Mouse (Mus musculus): ENCODE measurements around the gene Amdhd2. TPM values are rescaled to one million over a fixed set of nuclear protein-coding genes. Genes with fewer than 3 reads are reported as not detected.
A peak's percentile ranks its signal among the peaks of the same experiment; 100 is the strongest.

Amdhd2 gene
- polyA plus RNA-seq, 1 experiment from 2014 or later: 29.7 TPM

- Histone ChIP-seq H3K36me3 (ENCODE audit: control insufficient read depth, insufficient read depth, low read length) (no peaks in the 10 kb centered on the region), H3K4me2 (replicated peaks; ENCODE audit: low read depth, low read length) (peak overlapping the region; percentile 89), H3K9ac (replicated peaks; ENCODE audit: low read depth, low read length) (peak overlapping the region; percentile 73), H3K9me3 (ENCODE audit: control insufficient read depth, low read depth, low read length) (no peaks in the 10 kb centered on the region), H3K27me3 (ENCODE audit: control insufficient read depth, insufficient read depth, low read length) (no peaks in the 10 kb centered on the region), H3K27ac (ENCODE audit: low read length) (peak overlapping the region; percentile 94), H3K4me3 (ENCODE audit: low read depth, low read length) (peak overlapping the region; percentile 59), H3K4me1 (ENCODE audit: control insufficient read depth, insufficient read depth, low read length) (peaks cover 67% of the 10 kb centered on the region)
- no peak for ATAC-seq (ENCODE audit: insufficient number of reproducible peaks, insufficient read depth, low FRiP score, low read depth)
- WGBS: 2% methylated on average over 29 of the region's 29 CpGs
Measured at GRCm38 (mm10) chr17:24208641-24209042, 45.1 kb upstream of the Amdhd2 start.

DNA sequence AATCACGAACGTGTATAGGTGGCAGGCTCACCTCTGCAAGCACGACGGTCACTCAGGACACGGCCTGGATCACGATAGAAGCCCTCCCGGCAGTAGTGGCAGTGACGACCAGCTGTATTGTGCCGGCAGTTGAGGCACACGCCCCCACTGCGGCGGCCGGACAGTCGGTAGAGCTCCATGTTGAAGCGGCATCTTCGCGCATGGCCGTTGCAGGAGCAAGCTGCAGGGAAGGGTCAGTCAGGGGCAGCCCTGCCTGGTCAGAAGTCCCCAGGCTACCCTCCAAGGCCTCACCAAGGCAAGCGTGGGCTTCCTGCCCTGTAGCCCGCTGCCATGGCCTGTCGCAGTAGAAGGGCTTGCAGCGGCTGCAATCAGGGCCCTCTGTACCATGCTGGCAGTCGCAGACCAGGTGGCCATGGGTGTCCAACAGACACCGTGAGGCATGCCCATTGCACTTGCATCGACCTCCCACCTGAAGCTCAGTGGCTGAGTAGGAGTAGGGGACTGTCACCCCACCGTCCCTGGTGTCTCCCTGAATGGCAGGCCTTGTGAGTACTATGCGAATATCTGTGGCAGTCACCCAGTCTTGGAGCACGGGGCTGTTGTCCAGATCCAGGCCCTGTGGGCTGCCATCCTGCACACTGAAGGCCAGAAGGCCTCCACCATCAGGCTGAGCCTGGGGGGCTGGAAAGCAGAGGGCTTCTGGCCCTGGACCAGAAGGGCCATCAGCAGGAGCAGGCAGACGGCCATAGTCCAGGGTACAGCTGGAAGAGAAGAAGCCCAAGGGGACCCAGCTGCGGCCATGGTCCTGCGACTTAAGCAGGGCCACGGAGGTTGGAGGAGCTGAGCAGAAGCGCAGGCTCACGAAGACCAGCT is 44.4 kb upstream of the Amdhd2 start:
- Histone ChIP-seq H3K27ac (ENCODE audit: low read length) (peak overlapping the region; percentile 94; the same call in 1 of the 2 replicates), H3K9me3 (ENCODE audit: control insufficient read depth, low read depth, low read length) (no peaks in the 10 kb centered on the region), H3K4me1 (ENCODE audit: control insufficient read depth, insufficient read depth, low read length) (peaks cover 69% of the 10 kb centered on the region), H3K4me3 (ENCODE audit: low read depth, low read length) (peak overlapping the region; percentile 59), H3K36me3 (ENCODE audit: control insufficient read depth, insufficient read depth, low read length) (no peaks in the 10 kb centered on the region), H3K27me3 (ENCODE audit: control insufficient read depth, insufficient read depth, low read length) (no peaks in the 10 kb centered on the region), H3K4me2 (replicated peaks; ENCODE audit: low read depth, low read length) (peak overlapping the region; percentile 89), H3K9ac (replicated peaks; ENCODE audit: low read depth, low read length) (peak overlapping the region; percentile 73)
- no peak for ATAC-seq (ENCODE audit: insufficient number of reproducible peaks, insufficient read depth, low FRiP score, low read depth)
- WGBS: 53% methylated on average over 34 of the region's 34 CpGs

- Histone ChIP-seq H3K9me3 (ENCODE audit: control insufficient read depth, low read depth, low read length) (no peaks in the 10 kb centered on the region), H3K4me3 (ENCODE audit: low read depth, low read length) (peak overlapping the region; percentile 59), H3K9ac (replicated peaks; ENCODE audit: low read depth, low read length) (peak overlapping the region; percentile 48), H3K27me3 (ENCODE audit: control insufficient read depth, insufficient read depth, low read length) (no peaks in the 10 kb centered on the region), H3K4me1 (ENCODE audit: control insufficient read depth, insufficient read depth, low read length) (peaks cover 68% of the 10 kb centered on the region), H3K4me2 (replicated peaks; ENCODE audit: low read depth, low read length) (peak overlapping the region; percentile 89), H3K36me3 (ENCODE audit: control insufficient read depth, insufficient read depth, low read length) (no peaks in the 10 kb centered on the region), H3K27ac (ENCODE audit: low read length) (peak overlapping the region; percentile 61; the same call in 1 of the 2 replicates)
- ATAC-seq (ENCODE audit: insufficient number of reproducible peaks, insufficient read depth, low FRiP score, low read depth): no peak
- 5% methylated on average over 61 of the region's 62 CpGs for WGBS
Measured at GRCm38 (mm10) chr17:24206451-24207351, 43.1 kb upstream of the Amdhd2 start.

DNA sequence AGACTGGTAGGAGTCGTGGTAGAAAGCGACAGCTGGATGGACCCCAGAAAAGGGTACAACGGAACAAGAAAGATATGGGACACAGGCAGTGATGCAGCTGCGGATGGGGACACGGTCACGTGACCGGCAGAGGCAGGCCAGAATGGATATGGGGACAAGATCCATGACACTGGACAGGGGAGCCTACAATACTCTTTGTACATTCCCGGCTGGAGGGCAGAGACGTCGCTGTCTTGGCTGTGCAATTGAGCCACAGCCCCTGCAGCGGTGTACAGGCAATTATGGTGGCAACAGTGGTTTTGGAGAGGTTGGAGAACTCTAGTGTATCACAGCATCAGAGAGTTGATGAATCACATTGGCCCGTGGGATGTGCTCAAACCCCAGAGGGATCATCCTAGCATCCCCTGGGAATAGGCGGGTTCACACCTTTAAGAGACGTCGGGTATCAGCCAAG is 42.4 kb upstream of the Amdhd2 start:
- 8% methylated on average over 15 of the region's 15 CpGs for WGBS
- no peaks in the 10 kb centered on the region for H3K27me3 ChIP-seq (ENCODE audit: control insufficient read depth, insufficient read depth, low read length)
- H3K4me2 ChIP-seq (replicated peaks; ENCODE audit: low read depth, low read length): peak overlapping the region; percentile 89
- H3K4me3 ChIP-seq (ENCODE audit: low read depth, low read length): peak overlapping the region; percentile 59
- peak; percentile 14 for ATAC-seq (ENCODE audit: insufficient number of reproducible peaks, insufficient read depth, low FRiP score, low read depth)
- H3K9ac ChIP-seq (replicated peaks; ENCODE audit: low read depth, low read length): peak overlapping the region; percentile 64; the same call in 1 of the 2 replicates
- H3K4me1 ChIP-seq (ENCODE audit: control insufficient read depth, insufficient read depth, low read length): peaks cover 60% of the 10 kb centered on the region
- no peaks in the 10 kb centered on the region for H3K36me3 ChIP-seq (ENCODE audit: control insufficient read depth, insufficient read depth, low read length)
- peak overlapping the region; percentile 35; the same call in 1 of the 2 replicates for H3K27ac ChIP-seq (ENCODE audit: low read length)
- H3K9me3 ChIP-seq (ENCODE audit: control insufficient read depth, low read depth, low read length): no peaks in the 10 kb centered on the region

DNA sequence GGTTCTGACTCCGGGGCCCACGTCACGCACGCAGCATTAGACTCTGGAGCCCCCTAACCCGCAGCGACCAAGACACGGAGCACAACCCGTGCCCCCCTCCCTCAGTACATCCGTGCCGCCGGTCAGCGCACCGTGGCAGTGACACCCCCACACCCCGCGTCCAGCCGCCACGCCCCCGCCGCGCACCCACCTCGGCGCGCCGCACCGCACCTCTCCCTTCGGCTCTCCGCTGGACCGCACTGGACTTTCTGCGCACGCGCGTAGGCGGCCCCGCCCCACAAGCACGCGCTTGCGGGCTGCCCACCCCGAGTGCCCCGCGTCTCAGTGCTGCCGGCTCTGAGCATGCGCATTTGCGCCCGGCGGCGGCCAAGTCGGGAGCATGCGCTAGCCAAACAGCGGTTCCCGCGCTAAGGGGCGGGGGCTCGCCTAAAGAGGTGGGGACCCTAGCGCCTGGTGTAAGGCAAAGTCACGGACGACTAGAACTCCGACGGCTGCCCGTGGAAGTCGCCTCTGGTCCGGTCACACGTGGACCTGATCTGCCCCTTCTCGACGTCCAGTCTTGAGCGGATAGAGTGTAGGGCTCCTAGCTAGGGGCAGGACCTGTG is 41.8 kb upstream of the Amdhd2 start, which contains the start of gene Tbc1d24:
TSS of gene Tbc1d24 (minus strand) at position 279 of the 605 bp plus-strand sequence.
- no peaks in the 10 kb centered on the region for H3K9me3 ChIP-seq (ENCODE audit: control insufficient read depth, low read depth, low read length)
- H3K4me3 ChIP-seq (ENCODE audit: low read depth, low read length): peak within 1 kb of the TSS; percentile 59
- peaks cover 55% of the 10 kb centered on the region for H3K4me1 ChIP-seq (ENCODE audit: control insufficient read depth, insufficient read depth, low read length)
- ATAC-seq (ENCODE audit: insufficient number of reproducible peaks, insufficient read depth, low FRiP score, low read depth): peak; percentile 67
- H3K36me3 ChIP-seq (ENCODE audit: control insufficient read depth, insufficient read depth, low read length): no peaks in the 10 kb centered on the region
- H3K4me2 ChIP-seq (replicated peaks; ENCODE audit: low read depth, low read length): peak within 1 kb of the TSS; percentile 89
- WGBS: 1% methylated on average over 65 of the region's 65 CpGs
- H3K27me3 ChIP-seq (ENCODE audit: control insufficient read depth, insufficient read depth, low read length): no peaks in the 10 kb centered on the region
- peak within 1 kb of the TSS; percentile 64 for H3K9ac ChIP-seq (replicated peaks; ENCODE audit: low read depth, low read length)
- peak within 1 kb of the TSS; percentile 35; the same call in 1 of the 2 replicates for H3K27ac ChIP-seq (ENCODE audit: low read length)

GRCm38 (mm10) chr17:24204846-24205245 is 41.3 kb upstream of the Amdhd2 start:
- Histone ChIP-seq H3K4me1 (ENCODE audit: control insufficient read depth, insufficient read depth, low read length) (peaks cover 50% of the 10 kb centered on the region), H3K27ac (ENCODE audit: low read length) (no peak overlapping the region; the same call in 1 of the 2 replicates), H3K36me3 (ENCODE audit: control insufficient read depth, insufficient read depth, low read length) (no peaks in the 10 kb centered on the region), H3K4me3 (ENCODE audit: low read depth, low read length) (peak overlapping the region; percentile 59), H3K9me3 (ENCODE audit: control insufficient read depth, low read depth, low read length) (no peaks in the 10 kb centered on the region), H3K27me3 (ENCODE audit: control insufficient read depth, insufficient read depth, low read length) (no peaks in the 10 kb centered on the region), H3K4me2 (replicated peaks; ENCODE audit: low read depth, low read length) (peak overlapping the region; percentile 89), H3K9ac (replicated peaks; ENCODE audit: low read depth, low read length) (peak overlapping the region; percentile 64)
- WGBS: 6% methylated on average over 7 of the region's 7 CpGs
- no peak for ATAC-seq (ENCODE audit: insufficient number of reproducible peaks, insufficient read depth, low FRiP score, low read depth)

GRCm38 (mm10) chr17:24203611-24204534 is 40.3 kb upstream of the Amdhd2 start:
- Histone ChIP-seq H3K4me2 (replicated peaks; ENCODE audit: low read depth, low read length) (peak overlapping the region; percentile 89), H3K9me3 (ENCODE audit: control insufficient read depth, low read depth, low read length) (no peaks in the 10 kb centered on the region), H3K4me3 (ENCODE audit: low read depth, low read length) (peak overlapping the region; percentile 59), H3K27me3 (ENCODE audit: control insufficient read depth, insufficient read depth, low read length) (no peaks in the 10 kb centered on the region), H3K36me3 (ENCODE audit: control insufficient read depth, insufficient read depth, low read length) (no peaks in the 10 kb centered on the region), H3K9ac (replicated peaks; ENCODE audit: low read depth, low read length) (no peak overlapping the region), H3K4me1 (ENCODE audit: control insufficient read depth, insufficient read depth, low read length) (peaks cover 42% of the 10 kb centered on the region), H3K27ac (ENCODE audit: low read length) (no peak overlapping the region)
- 58% methylated on average over 3 of the region's 3 CpGs for WGBS
- no peak for ATAC-seq (ENCODE audit: insufficient number of reproducible peaks, insufficient read depth, low FRiP score, low read depth)

Measured in stomach, embryonic 14.5 days (tissue).